Mouse (Mus musculus): ENCODE measurements at regions not wholly inside any gene's neighbourhood (a gene's known extent, or its start where the extent isn't known, plus 50 kb on each side); places are given as distances from the start of the nearest gene placed in this dataset.

DNA sequence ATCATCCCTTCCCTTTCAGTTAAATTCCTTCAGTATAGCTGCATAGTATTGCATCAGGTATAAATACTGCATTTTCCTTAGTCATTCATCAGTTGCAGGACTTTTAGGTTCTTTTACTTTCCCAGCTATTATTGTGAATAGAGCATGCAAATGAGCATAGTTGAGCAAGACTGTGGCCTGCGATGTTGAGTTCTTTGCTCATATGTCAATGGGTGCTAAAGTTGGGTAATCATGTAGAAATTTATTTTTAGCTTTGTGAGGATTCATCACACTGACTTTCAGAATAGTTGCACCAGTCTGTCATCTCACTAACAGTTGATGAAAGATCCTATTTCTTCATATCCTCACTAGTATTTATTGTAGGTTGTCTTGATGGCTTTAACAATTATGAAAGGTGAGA lies 380.3 kb upstream of the Arrdc3 start:
- no peaks in the 10 kb centered on the region for H3K27me3 ChIP-seq (ENCODE audit: control insufficient read depth, insufficient read depth, low read length)
- no peaks in the 10 kb centered on the region for H3K4me1 ChIP-seq (ENCODE audit: control insufficient read depth, insufficient read depth, low read length)
- no peak overlapping the region for H3K9ac ChIP-seq (ENCODE audit: low read depth, low read length)
- H3K4me2 ChIP-seq (replicated peaks; ENCODE audit: low read depth, low read length): no peak overlapping the region
- ATAC-seq (ENCODE audit: low FRiP score, low TSS enrichment): no peak
- H3K27ac ChIP-seq (ENCODE audit: low read depth, low read length): no peak overlapping the region
- H3K4me3 ChIP-seq (ENCODE audit: low read length): no peak overlapping the region
- no peaks in the 10 kb centered on the region for H3K36me3 ChIP-seq (ENCODE audit: control insufficient read depth, insufficient read depth, low read length)
- WGBS: 95% methylated on average over 1 of the region's 1 CpGs
- H3K9me3 ChIP-seq (ENCODE audit: control insufficient read depth, low read length): no peaks in the 10 kb centered on the region

DNA sequence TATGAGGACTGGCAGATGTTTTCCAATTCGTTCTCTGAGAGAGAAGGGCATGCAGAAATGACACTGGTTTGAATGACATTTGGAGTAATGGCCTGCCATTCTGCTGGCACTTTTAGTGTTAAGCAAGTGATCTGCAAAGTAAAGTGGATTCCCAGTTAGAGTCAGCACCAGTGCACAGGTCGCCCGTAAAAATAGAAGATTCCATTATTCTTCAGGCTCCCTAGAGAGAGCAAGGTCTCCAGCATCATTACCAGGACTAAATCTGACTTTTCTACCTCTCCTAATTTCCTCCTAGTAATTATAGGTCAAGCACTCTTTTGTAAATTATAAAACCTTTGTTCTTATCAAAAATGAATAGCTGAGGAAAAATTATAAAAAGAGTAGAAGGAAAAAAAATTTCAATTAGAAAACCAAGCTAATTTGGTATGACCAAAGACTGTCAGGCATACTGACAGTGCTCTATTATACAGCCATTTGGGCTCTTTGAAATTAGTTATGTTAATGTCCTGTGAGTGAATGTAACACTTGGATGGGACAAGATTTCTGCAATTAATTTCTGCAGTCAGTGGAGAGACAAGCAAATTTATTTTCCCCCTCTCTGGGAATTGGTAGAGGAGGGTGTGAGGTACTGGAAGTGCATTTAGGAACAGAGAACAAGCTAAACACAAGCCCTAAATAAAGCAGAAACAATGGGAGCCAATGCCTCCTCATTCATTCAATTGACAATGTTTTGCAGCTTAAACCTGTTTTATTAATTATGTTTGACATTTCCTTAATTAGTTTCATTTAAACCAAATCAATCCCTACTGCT lies 368.8 kb upstream of the Arrdc3 start:
- 58% methylated on average over 3 of the region's 3 CpGs for WGBS
- no peaks in the 10 kb centered on the region for H3K9me3 ChIP-seq (ENCODE audit: control insufficient read depth, low read length)
- H3K27me3 ChIP-seq (ENCODE audit: control insufficient read depth, insufficient read depth, low read length): no peaks in the 10 kb centered on the region
- H3K27ac ChIP-seq (ENCODE audit: low read depth, low read length): no peak overlapping the region
- ATAC-seq (ENCODE audit: low FRiP score, low TSS enrichment): no peak
- H3K9ac ChIP-seq (ENCODE audit: low read depth, low read length): no peak overlapping the region
- H3K4me1 ChIP-seq (ENCODE audit: control insufficient read depth, insufficient read depth, low read length): no peaks in the 10 kb centered on the region
- H3K36me3 ChIP-seq (ENCODE audit: control insufficient read depth, insufficient read depth, low read length): no peaks in the 10 kb centered on the region
- H3K4me3 ChIP-seq (ENCODE audit: low read length): no peak overlapping the region
- H3K4me2 ChIP-seq (replicated peaks; ENCODE audit: low read depth, low read length): no peak overlapping the region

DNA sequence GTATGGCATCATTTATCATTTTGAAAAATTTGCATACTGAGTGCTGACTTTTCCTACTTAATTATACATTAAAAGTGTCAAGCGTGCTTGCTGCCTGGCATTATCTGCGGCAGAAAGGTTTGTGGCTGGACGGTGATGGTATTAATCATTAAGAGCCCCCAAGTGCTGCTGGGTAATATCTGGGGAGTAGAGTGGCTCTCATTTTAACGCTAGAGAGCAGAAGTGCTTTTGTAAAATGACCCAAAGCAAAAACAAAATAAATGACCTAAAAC lies 368.3 kb upstream of the Arrdc3 start:
- Histone ChIP-seq H3K4me1 (ENCODE audit: control insufficient read depth, insufficient read depth, low read length) (no peaks in the 10 kb centered on the region), H3K27me3 (ENCODE audit: control insufficient read depth, insufficient read depth, low read length) (no peaks in the 10 kb centered on the region), H3K4me3 (ENCODE audit: low read length) (no peak overlapping the region), H3K9me3 (ENCODE audit: control insufficient read depth, low read length) (no peaks in the 10 kb centered on the region), H3K27ac (ENCODE audit: low read depth, low read length) (no peak overlapping the region), H3K9ac (ENCODE audit: low read depth, low read length) (no peak overlapping the region), H3K36me3 (ENCODE audit: control insufficient read depth, insufficient read depth, low read length) (no peaks in the 10 kb centered on the region), H3K4me2 (replicated peaks; ENCODE audit: low read depth, low read length) (no peak overlapping the region)
- ATAC-seq (ENCODE audit: low FRiP score, low TSS enrichment): no peak
- 46% methylated on average over 4 of the region's 4 CpGs for WGBS

- no peak for ATAC-seq (ENCODE audit: low FRiP score, low TSS enrichment)
Observed at GRCm38 (mm10) chr13:80518836-80519235, 364.3 kb upstream of the Arrdc3 start.

GRCm38 (mm10) chr13:80519792-80520191 lies 363.4 kb upstream of the Arrdc3 start:
- WGBS: 57% methylated on average over 4 of the region's 4 CpGs
- Histone ChIP-seq H3K4me3 (ENCODE audit: low read length) (no peak overlapping the region), H3K4me1 (ENCODE audit: control insufficient read depth, insufficient read depth, low read length) (no peaks in the 10 kb centered on the region), H3K36me3 (ENCODE audit: control insufficient read depth, insufficient read depth, low read length) (no peaks in the 10 kb centered on the region), H3K9me3 (ENCODE audit: control insufficient read depth, low read length) (no peaks in the 10 kb centered on the region), H3K9ac (ENCODE audit: low read depth, low read length) (no peak overlapping the region), H3K27me3 (ENCODE audit: control insufficient read depth, insufficient read depth, low read length) (no peaks in the 10 kb centered on the region), H3K27ac (ENCODE audit: low read depth, low read length) (no peak overlapping the region), H3K4me2 (replicated peaks; ENCODE audit: low read depth, low read length) (no peak overlapping the region)
- ATAC-seq (ENCODE audit: low FRiP score, low TSS enrichment): no peak

More at GRCm38 (mm10) chr13:80518836-80519235, 364.3 kb upstream of the Arrdc3 start:
- no peak overlapping the region for H3K4me3 ChIP-seq (ENCODE audit: low read length)
- H3K9me3 ChIP-seq (ENCODE audit: control insufficient read depth, low read length): no peaks in the 10 kb centered on the region
- 73% methylated on average over 1 of the region's 1 CpGs for WGBS
- no peaks in the 10 kb centered on the region for H3K4me1 ChIP-seq (ENCODE audit: control insufficient read depth, insufficient read depth, low read length)
- no peak overlapping the region for H3K27ac ChIP-seq (ENCODE audit: low read depth, low read length)
- H3K27me3 ChIP-seq (ENCODE audit: control insufficient read depth, insufficient read depth, low read length): no peaks in the 10 kb centered on the region
- H3K4me2 ChIP-seq (replicated peaks; ENCODE audit: low read depth, low read length): no peak overlapping the region
- no peak overlapping the region for H3K9ac ChIP-seq (ENCODE audit: low read depth, low read length)
- no peaks in the 10 kb centered on the region for H3K36me3 ChIP-seq (ENCODE audit: control insufficient read depth, insufficient read depth, low read length)

GRCm38 (mm10) chr13:80535755-80536350 lies 347.3 kb upstream of the Arrdc3 start:
- 79% methylated on average over 1 of the region's 1 CpGs for WGBS
- no peak overlapping the region for H3K27ac ChIP-seq (ENCODE audit: low read depth, low read length)

DNA sequence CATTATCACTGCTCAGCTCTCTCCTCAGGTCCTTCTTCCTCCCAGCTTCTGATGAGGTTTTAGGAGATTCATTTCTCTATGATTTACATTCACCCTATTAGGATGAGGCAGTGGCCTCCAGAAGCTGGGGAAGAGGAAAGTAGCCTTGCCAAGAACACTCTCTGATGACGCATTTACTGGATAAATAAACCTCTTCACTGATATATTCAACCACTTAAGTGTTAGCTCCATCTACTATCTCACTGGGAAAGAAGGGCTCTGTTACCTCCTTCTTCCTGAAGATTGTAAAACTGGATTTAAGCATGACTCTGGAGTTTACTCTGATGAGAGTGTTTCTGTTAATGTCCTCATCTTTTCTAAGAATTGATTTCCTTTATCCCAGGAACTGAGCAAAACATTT lies 338.2 kb upstream of the Arrdc3 start:
- ATAC-seq (ENCODE audit: low FRiP score, low TSS enrichment): no peak
- Histone ChIP-seq H3K4me2 (replicated peaks; ENCODE audit: low read depth, low read length) (no peak overlapping the region), H3K4me3 (ENCODE audit: low read length) (no peak overlapping the region), H3K27me3 (ENCODE audit: control insufficient read depth, insufficient read depth, low read length) (no peaks in the 10 kb centered on the region), H3K27ac (ENCODE audit: low read depth, low read length) (no peak overlapping the region), H3K36me3 (ENCODE audit: control insufficient read depth, insufficient read depth, low read length) (no peaks in the 10 kb centered on the region), H3K9ac (ENCODE audit: low read depth, low read length) (no peak overlapping the region), H3K4me1 (ENCODE audit: control insufficient read depth, insufficient read depth, low read length) (no peaks in the 10 kb centered on the region), H3K9me3 (ENCODE audit: control insufficient read depth, low read length) (no peaks in the 10 kb centered on the region)
- WGBS: 42% methylated on average over 1 of the region's 1 CpGs

More at GRCm38 (mm10) chr13:80535755-80536350, 347.3 kb upstream of the Arrdc3 start:
- Histone ChIP-seq H3K27me3 (ENCODE audit: control insufficient read depth, insufficient read depth, low read length) (no peaks in the 10 kb centered on the region), H3K9ac (ENCODE audit: low read depth, low read length) (no peak overlapping the region), H3K4me2 (replicated peaks; ENCODE audit: low read depth, low read length) (no peak overlapping the region), H3K9me3 (ENCODE audit: control insufficient read depth, low read length) (no peaks in the 10 kb centered on the region), H3K36me3 (ENCODE audit: control insufficient read depth, insufficient read depth, low read length) (no peaks in the 10 kb centered on the region), H3K4me3 (ENCODE audit: low read length) (no peak overlapping the region), H3K4me1 (ENCODE audit: control insufficient read depth, insufficient read depth, low read length) (no peaks in the 10 kb centered on the region)
- ATAC-seq (ENCODE audit: low FRiP score, low TSS enrichment): no peak

DNA sequence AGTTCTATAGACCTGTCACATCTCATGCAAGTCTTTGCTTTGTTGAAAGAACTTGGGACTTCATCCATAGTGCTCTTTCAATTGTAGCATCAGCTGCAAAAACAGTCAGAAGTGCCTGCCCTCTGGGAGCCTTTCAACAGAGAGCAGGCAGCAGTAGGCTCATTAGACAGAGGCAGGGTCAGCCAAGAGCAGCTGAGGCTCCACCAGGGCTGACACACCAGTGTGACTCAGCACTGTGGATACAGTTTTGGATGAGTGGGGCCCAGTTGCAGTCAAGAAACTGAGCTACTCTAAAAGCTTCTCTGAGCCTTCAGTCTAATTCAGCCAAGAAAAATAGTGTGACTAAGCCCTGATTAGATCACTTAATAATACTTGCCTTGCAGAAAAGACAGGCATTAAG lies 326.0 kb upstream of the Arrdc3 start:
- H3K4me1 ChIP-seq (ENCODE audit: control insufficient read depth, insufficient read depth, low read length): no peaks in the 10 kb centered on the region
- no peak overlapping the region for H3K4me2 ChIP-seq (replicated peaks; ENCODE audit: low read depth, low read length)
- no peak overlapping the region for H3K9ac ChIP-seq (ENCODE audit: low read depth, low read length)
- no peaks in the 10 kb centered on the region for H3K27me3 ChIP-seq (ENCODE audit: control insufficient read depth, insufficient read depth, low read length)
- H3K9me3 ChIP-seq (ENCODE audit: control insufficient read depth, low read length): no peaks in the 10 kb centered on the region
- no peaks in the 10 kb centered on the region for H3K36me3 ChIP-seq (ENCODE audit: control insufficient read depth, insufficient read depth, low read length)
- no peak overlapping the region for H3K27ac ChIP-seq (ENCODE audit: low read depth, low read length)
- ATAC-seq (ENCODE audit: low FRiP score, low TSS enrichment): peak; percentile 62; the same call in 1 of the 2 replicates
- no peak overlapping the region for H3K4me3 ChIP-seq (ENCODE audit: low read length)

Data from kidney, embryonic 14.5 days (tissue).